Mouse (Mus musculus) stomach, embryonic 14.5 days (tissue): ENCODE data around the gene Lpar3. TPM values are rescaled to one million over a fixed set of nuclear protein-coding genes. Genes with fewer than 3 reads are reported as not detected.
"Not testable (repeated sequence)": the region's sequence is repeated elsewhere in the genome, so short reads cannot be mapped to it uniquely, and the experiment has no call there.

ENCODE experiments used
- ATAC-seq: fragments of 200-750 bp; cut with Nextera tagmentation; 2 replicates; pipeline ENCODE4 v1.8.0; 2017; ENCODE audit warnings: low read depth, moderate TSS enrichment; ENCODE audit not compliant: insufficient number of reproducible peaks, insufficient read depth, low FRiP score
- H3K27ac ChIP-seq: fragments of 300-500 bp; sonication (generic); 2 replicates; pipeline ENCODE4 v1.5.1; 2014; ENCODE audit warnings: mild to moderate bottlenecking, low read length, moderate library complexity, mixed read lengths
- H3K27me3 ChIP-seq: fragments of 300-500 bp; sonication (generic); 2 replicates; pipeline ENCODE4 v1.6.1; 2014; ENCODE audit warnings: low read length, control low read depth, mixed read lengths; ENCODE audit not compliant: control insufficient read depth, insufficient read depth
- H3K36me3 ChIP-seq: fragments of 300-500 bp; sonication (generic); 2 replicates; pipeline ENCODE4 v1.6.1; 2014; ENCODE audit warnings: mild to moderate bottlenecking, control low read depth, low read length, moderate library complexity, mixed read lengths; ENCODE audit not compliant: control insufficient read depth, insufficient read depth
- H3K4me1 ChIP-seq: fragments of 300-500 bp; sonication (generic); 2 replicates; pipeline ENCODE4 v1.6.1; 2014; ENCODE audit warnings: low read length, control low read depth, mixed read lengths; ENCODE audit not compliant: control insufficient read depth, insufficient read depth
- H3K4me2 ChIP-seq: fragments of 300-500 bp; sonication (generic); replicated peaks from 2 replicates; pipeline ENCODE4 v1.6.1; 2014; ENCODE audit warnings: low read depth, low read length, control low read depth
- H3K4me3 ChIP-seq: fragments of 300-500 bp; sonication (generic); 2 replicates; pipeline ENCODE4 v1.5.1; 2014; ENCODE audit warnings: low read depth, low read length, control low read depth
- H3K9ac ChIP-seq: fragments of 300-500 bp; sonication (generic); replicated peaks from 2 replicates; pipeline ENCODE4 v1.6.1; 2014; ENCODE audit warnings: low read depth, mild to moderate bottlenecking, control low read depth, low read length, moderate library complexity, mixed read lengths
- H3K9me3 ChIP-seq: fragments of 300-500 bp; sonication (generic); 2 replicates; pipeline ENCODE4 v1.6.1; 2016; ENCODE audit warnings: low read depth, low read length, control low read depth; ENCODE audit not compliant: control insufficient read depth
- WGBS: fragments of 180-500 bp; shearing (Covaris S2); extraction: QIAGEN DNeasy Blood & Tissue Kit; methylation state at CpG from one replicate; pipeline ENCODE4 v1.1.7; 2014; 5-methylcytosine and 5-hydroxymethylcytosine counted together
- polyA plus RNA-seq: library from polyadenylated mRNA; unstranded; fragments of >200 nt; fragmentation: Nextera tagmentation; extraction: Ambion mirVana; gene quantifications from 2 replicates; pipeline ENCODE4 v1.2.1, GENCODE M21; 2014

The Lpar3 gene
- polyA plus RNA-seq, 1 experiment from 2014 or later: 1.2 TPM

- 57% methylated on average over 3 of the region's 3 CpGs for WGBS
- no peak overlapping the region for H3K4me2 ChIP-seq
- no peaks in the 10 kb centered on the region for H3K4me1 ChIP-seq
- H3K4me3 ChIP-seq: no peak overlapping the region
- H3K27me3 ChIP-seq: no peaks in the 10 kb centered on the region
- H3K36me3 ChIP-seq: no peaks in the 10 kb centered on the region
- ATAC-seq: no peak
- H3K27ac ChIP-seq: no peak overlapping the region
- no peaks in the 10 kb centered on the region for H3K9me3 ChIP-seq
- H3K9ac ChIP-seq: no peak overlapping the region
Observed at GRCm38 (mm10) chr3:146199486-146199885, 21.3 kb upstream of the Lpar3 start.

GRCm38 (mm10) chr3:146204375-146204774 is 16.4 kb upstream of the Lpar3 start:
- H3K36me3 ChIP-seq: no peaks in the 10 kb centered on the region
- H3K4me1 ChIP-seq: no peaks in the 10 kb centered on the region
- 17% methylated on average over 2 of the region's 2 CpGs for WGBS
- no peaks in the 10 kb centered on the region for H3K9me3 ChIP-seq
- no peaks in the 10 kb centered on the region for H3K27me3 ChIP-seq
- H3K9ac ChIP-seq: no peak overlapping the region
- H3K4me3 ChIP-seq: no peak overlapping the region
- no peak overlapping the region for H3K4me2 ChIP-seq
- no peak overlapping the region for H3K27ac ChIP-seq
- no peak for ATAC-seq

- Histone ChIP-seq H3K27ac (no peak overlapping the region), H3K4me1 (no peaks in the 10 kb centered on the region), H3K9ac (no peak overlapping the region), H3K4me3 (no peak overlapping the region), H3K36me3 (no peaks in the 10 kb centered on the region), H3K4me2 (no peak overlapping the region), H3K9me3 (no peaks in the 10 kb centered on the region), H3K27me3 (no peaks in the 10 kb centered on the region)
- WGBS: 41% methylated on average over 11 of the region's 11 CpGs
- ATAC-seq: no peak
Observed at GRCm38 (mm10) chr3:146205305-146205704, 15.5 kb upstream of the Lpar3 start.

DNA sequence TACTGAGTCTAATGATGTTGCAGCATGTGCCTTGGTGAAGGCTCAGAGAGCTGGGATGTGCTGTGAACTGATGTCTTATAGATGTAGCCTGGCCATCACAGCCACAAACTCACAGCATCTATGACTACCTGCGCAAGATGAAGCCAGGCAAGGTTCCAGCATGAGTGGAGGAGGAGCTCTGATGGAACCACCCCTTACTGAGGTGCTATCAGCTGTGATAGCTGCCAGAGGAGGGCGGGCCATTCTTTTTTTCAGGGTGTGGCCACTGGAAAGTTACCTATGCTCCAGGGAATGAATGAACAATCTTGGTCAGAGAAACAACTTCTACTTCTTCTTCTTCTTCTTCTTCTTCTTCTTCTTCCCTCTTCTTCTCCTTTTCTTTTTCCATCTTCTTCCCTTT is 14.1 kb upstream of the Lpar3 start:
- WGBS: 73% methylated on average over 2 of the region's 2 CpGs
- H3K36me3 ChIP-seq: no peaks in the 10 kb centered on the region
- no peak overlapping the region for H3K4me3 ChIP-seq
- H3K9me3 ChIP-seq: no peaks in the 10 kb centered on the region
- no peaks in the 10 kb centered on the region for H3K4me1 ChIP-seq
- ATAC-seq: no peak
- H3K4me2 ChIP-seq: no peak overlapping the region
- H3K9ac ChIP-seq: no peak overlapping the region
- H3K27ac ChIP-seq: no peak overlapping the region
- no peaks in the 10 kb centered on the region for H3K27me3 ChIP-seq

DNA sequence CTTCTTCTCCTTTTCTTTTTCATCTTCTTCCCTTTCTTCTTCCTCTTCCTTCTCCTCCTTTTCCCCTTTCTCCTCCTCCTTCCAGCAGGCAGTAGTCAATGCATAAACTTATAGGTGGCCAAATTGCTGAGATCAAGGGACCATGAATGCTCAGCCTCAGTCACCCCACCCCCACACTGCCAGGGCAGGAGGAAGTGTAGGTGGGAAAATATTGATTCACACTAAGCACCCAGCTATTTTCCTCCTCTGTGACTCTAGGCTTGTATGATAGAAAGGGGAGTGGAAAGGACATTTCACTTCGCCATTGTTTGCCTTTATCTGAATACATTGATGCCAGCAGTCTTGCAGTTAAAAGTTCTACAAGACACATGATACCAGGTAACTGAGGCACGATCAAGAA is 13.3 kb upstream of the Lpar3 start:
- Histone ChIP-seq H3K27me3 (no peaks in the 10 kb centered on the region), H3K4me2 (no peak overlapping the region), H3K4me3 (no peak overlapping the region), H3K4me1 (no peaks in the 10 kb centered on the region), H3K9me3 (no peaks in the 10 kb centered on the region), H3K36me3 (no peaks in the 10 kb centered on the region), H3K9ac (no peak overlapping the region), H3K27ac (no peak overlapping the region)
- ATAC-seq: no peak
- 38% methylated on average over 2 of the region's 2 CpGs for WGBS

DNA sequence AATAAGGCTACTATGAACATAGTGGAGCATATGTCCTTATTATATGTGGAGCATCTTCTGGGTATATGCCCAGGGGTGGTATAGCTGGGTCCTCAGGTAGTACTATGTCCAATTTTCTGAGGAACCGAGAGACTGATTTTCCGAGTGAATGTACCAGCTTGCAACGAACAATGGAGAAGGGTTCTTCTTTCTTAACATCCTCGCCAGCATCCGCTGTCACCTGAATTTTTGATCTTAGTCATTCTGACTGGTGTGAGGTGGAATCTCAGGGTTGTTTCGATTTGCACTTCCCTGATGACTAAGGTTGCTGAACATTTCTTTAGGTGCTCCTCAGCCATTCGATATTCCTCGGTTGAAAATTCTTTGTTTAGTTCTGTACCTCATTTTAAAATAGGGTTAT is 11.0 kb upstream of the Lpar3 start:
- not testable (repeated sequence) for H3K4me2 ChIP-seq, H3K9me3 ChIP-seq, H3K36me3 ChIP-seq, H3K4me1 ChIP-seq, H3K27me3 ChIP-seq, ATAC-seq, H3K27ac ChIP-seq, H3K9ac ChIP-seq, H3K4me3 ChIP-seq
- 92% methylated on average over 8 of the region's 8 CpGs for whole genome bisulfite sequencing

- Histone ChIP-seq H3K27me3 (no peaks in the 10 kb centered on the region), H3K9me3 (no peaks in the 10 kb centered on the region), H3K4me3 (no peak overlapping the region), H3K9ac (no peak overlapping the region), H3K36me3 (no peaks in the 10 kb centered on the region), H3K27ac (no peak overlapping the region), H3K4me2 (no peak overlapping the region), H3K4me1 (0 out of 2 replicates have a peak, but pooled peaks cover 5% of the 10 kb centered on the region)
- no peak for ATAC-seq
- 88% methylated on average over 4 of the region's 4 CpGs for whole genome bisulfite sequencing
Observed at GRCm38 (mm10) chr3:146211141-146211747, 9.5 kb upstream of the Lpar3 start.

GRCm38 (mm10) chr3:146211964-146212363 is 8.8 kb upstream of the Lpar3 start:
- no peak for ATAC-seq
- Histone ChIP-seq H3K9me3 (no peaks in the 10 kb centered on the region), H3K4me2 (no peak overlapping the region), H3K9ac (no peak overlapping the region), H3K36me3 (no peaks in the 10 kb centered on the region), H3K4me3 (no peak overlapping the region), H3K27me3 (no peaks in the 10 kb centered on the region), H3K27ac (no peak overlapping the region), H3K4me1 (0 out of 2 replicates have a peak, but pooled peaks cover 5% of the 10 kb centered on the region)
- WGBS: 83% methylated on average over 2 of the region's 2 CpGs

- Histone ChIP-seq H3K4me2 (no peak overlapping the region; the same call in 1 of the 2 replicates), H3K27ac (no peak overlapping the region), H3K9me3 (no peaks in the 10 kb centered on the region), H3K4me3 (no peak overlapping the region), H3K4me1 (0 out of 2 replicates have a peak, but pooled peaks cover 5% of the 10 kb centered on the region), H3K36me3 (no peaks in the 10 kb centered on the region), H3K27me3 (no peaks in the 10 kb centered on the region), H3K9ac (no peak overlapping the region)
- WGBS: 23% methylated on average over 5 of the region's 5 CpGs
- no peak for ATAC-seq
Observed at GRCm38 (mm10) chr3:146213336-146213735, 7.4 kb upstream of the Lpar3 start.
